Mouse (Mus musculus) intestine, embryonic 16.5 days (tissue): ENCODE data around the gene Zfp646. TPM values are rescaled to one million over a fixed set of nuclear protein-coding genes. Genes with fewer than 3 reads are reported as not detected.
A peak's percentile ranks its signal among the peaks of the same experiment; 100 is the strongest.

ENCODE experiments used
- ATAC-seq: fragments of 200-750 bp; cut with Nextera tagmentation; 2 replicates; pipeline ENCODE4 v1.8.0; 2017; ENCODE audit warnings: moderate TSS enrichment, moderate library complexity
- H3K27ac ChIP-seq: fragments of 300-500 bp; sonication (generic); 2 replicates; pipeline ENCODE4 v1.5.1; 2014; ENCODE audit warnings: mild to moderate bottlenecking, low read length
- H3K27me3 ChIP-seq: fragments of 300-500 bp; sonication (generic); replicated peaks from 2 replicates; pipeline ENCODE4 v1.6.1; 2014; ENCODE audit warnings: low read length, control low read depth, mixed read lengths; ENCODE audit not compliant: control insufficient read depth, insufficient read depth
- H3K36me3 ChIP-seq: fragments of 300-500 bp; sonication (generic); 2 replicates; pipeline ENCODE4 v1.6.1; 2014; ENCODE audit warnings: low read length, control low read depth; ENCODE audit not compliant: control insufficient read depth, insufficient read depth
- H3K4me1 ChIP-seq: fragments of 300-500 bp; sonication (generic); 2 replicates; pipeline ENCODE4 v1.6.1; 2014; ENCODE audit warnings: low read length, control low read depth, mixed read lengths; ENCODE audit not compliant: control insufficient read depth, insufficient read depth
- H3K4me2 ChIP-seq: fragments of 300-500 bp; sonication (generic); 2 replicates; pipeline ENCODE4 v1.6.1; 2014; ENCODE audit warnings: low read depth, low read length, control low read depth
- H3K4me3 ChIP-seq: fragments of 300-500 bp; sonication (generic); 2 replicates; pipeline ENCODE4 v1.5.1; 2014; ENCODE audit warnings: mild to moderate bottlenecking, low read length
- H3K9ac ChIP-seq: fragments of 300-500 bp; sonication (generic); 2 replicates; pipeline ENCODE4 v1.6.1; 2014; ENCODE audit warnings: low read depth, low read length
- H3K9me3 ChIP-seq: fragments of 300-500 bp; sonication (generic); 2 replicates; pipeline ENCODE4 v1.6.1; 2016; ENCODE audit warnings: low read length, control low read depth; ENCODE audit not compliant: control insufficient read depth
- WGBS: fragments of 180-500 bp; shearing (Covaris S2); extraction: QIAGEN DNeasy Blood & Tissue Kit; methylation state at CpG from one replicate; pipeline ENCODE4 v1.1.7; 2014; 5-methylcytosine and 5-hydroxymethylcytosine counted together
- polyA plus RNA-seq: library from polyadenylated mRNA; unstranded; fragments of >200 nt; fragmentation: Nextera tagmentation; extraction: Ambion mirVana; gene quantifications from 2 replicates; pipeline ENCODE4 v1.2.1, GENCODE M21; 2015

Gene Zfp646
- polyA plus RNA-seq, 1 experiment from 2014 or later = 7.2 TPM

DNA sequence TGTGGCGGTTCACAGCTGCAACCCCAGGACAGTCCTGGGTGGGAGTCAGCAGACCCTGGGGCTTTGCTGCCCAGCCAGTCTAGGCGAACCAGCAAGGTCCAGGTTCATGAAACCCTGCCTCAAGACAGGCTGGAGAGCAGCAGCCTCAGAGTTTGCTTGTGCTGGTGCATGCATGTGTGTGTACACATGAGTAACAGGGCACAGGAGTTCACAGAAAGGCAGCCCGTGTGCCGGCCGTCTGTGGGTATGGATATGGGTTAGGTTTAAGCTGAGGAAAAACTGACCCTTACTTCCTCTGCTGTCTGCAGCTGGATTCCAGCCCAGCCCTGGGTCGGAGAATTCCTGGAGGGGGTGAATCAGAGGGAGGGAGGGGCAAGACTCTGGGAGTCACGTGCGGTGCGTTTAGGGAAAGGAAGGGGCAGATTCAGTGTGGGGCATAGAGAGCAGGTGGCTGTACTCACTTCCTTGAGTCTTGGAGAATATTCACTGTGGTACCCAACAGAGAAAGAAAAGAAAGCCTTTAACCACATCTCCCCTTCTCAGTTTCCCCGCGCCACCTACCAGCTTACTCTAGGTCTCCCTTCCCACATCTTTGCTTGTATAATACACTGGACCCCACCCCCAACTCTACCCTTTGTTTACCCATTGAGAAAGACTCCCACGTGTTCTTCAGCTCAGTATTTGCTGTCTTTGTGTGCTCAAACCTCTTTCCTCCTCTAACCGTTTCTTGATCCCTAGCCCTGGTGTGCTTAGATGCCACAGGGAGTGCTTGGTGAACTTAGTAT, 55.5 kb downstream of the Zfp646 start:
- Histone ChIP-seq H3K9me3 (no peaks in the 10 kb centered on the region), H3K4me1 (peaks cover 51% of the 10 kb centered on the region), H3K4me3 (peak overlapping the region; percentile 3; the same call in 1 of the 2 replicates), H3K36me3 (0 out of 2 replicates have a peak, but pooled peaks cover 2% of the 10 kb centered on the region), H3K27ac (peak overlapping the region; percentile 80), H3K9ac (peak overlapping the region; percentile 57), H3K27me3 (no peaks in the 10 kb centered on the region), H3K4me2 (peak overlapping the region; percentile 24; the same call in 1 of the 2 replicates)
- peak; percentile 12; the same call in 1 of the 2 replicates for ATAC-seq
- 24% methylated on average over 13 of the region's 13 CpGs for WGBS

DNA sequence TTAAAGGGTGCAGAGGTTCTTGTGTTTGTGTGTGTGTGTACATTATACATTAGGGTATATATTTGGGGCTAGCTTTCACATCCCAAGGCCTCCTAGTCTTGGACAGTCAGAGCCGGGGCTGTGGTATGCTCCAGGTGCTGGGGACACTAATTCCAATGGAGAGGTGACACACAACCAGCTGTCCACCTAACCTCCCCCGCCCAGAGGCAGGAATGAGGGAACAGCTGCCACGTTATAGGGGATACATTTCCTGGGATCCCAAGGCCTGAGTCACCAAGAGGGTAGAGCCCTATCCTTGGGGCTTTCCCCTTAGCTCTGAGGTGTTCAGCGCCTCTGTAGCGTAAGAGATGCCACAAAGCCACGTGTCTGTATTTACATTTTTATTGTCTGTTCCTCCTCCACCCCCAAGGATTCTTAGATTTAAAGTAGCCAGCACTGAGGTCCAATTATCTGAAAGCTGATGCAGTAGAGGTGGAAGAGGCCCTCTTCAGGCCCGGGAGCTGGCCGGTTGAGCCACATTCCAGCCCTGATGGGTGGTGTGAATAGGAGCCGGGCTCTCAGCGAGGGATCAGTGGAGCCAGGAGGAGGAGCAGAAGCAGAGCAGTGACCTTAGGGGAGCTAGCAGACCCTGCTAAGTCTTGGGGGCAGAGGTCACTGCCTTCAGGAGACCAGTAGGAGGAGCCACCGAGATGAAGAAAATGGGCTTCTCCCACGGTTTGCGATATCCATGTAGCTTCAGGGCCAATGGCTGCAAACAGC, 56.4 kb downstream of the Zfp646 start:
- peak overlapping the region; percentile 28 for H3K4me2 ChIP-seq
- WGBS = 20% methylated on average over 13 of the region's 13 CpGs
- H3K4me3 ChIP-seq = no peak overlapping the region
- no peaks in the 10 kb centered on the region for H3K27me3 ChIP-seq
- H3K4me1 ChIP-seq = peaks cover 48% of the 10 kb centered on the region
- H3K36me3 ChIP-seq = no peaks in the 10 kb centered on the region
- peak overlapping the region; percentile 80 for H3K27ac ChIP-seq
- peak overlapping the region; percentile 57; the same call in 1 of the 2 replicates for H3K9ac ChIP-seq
- ATAC-seq = no peak
- H3K9me3 ChIP-seq = no peaks in the 10 kb centered on the region

DNA sequence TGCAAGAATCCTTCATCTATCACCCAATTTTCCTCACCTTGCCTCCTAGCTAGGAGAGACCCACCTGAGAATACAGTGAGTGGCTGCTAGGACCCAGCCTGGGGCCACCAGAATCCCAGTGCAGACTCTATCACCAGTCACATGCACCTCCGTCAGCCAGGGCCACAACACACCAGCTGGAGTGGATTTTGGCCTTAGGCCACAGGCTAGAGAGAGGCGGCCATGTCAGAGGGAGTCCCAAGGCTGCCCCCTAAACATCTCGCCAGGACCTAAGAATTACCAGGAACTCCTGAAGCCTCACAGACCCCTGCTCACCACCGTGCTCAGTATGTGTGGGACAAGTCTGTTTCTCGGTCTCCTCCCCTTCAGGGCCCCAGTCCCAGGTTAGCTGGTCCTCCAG, 58.1 kb downstream of the Zfp646 start:
- H3K4me3 ChIP-seq = no peak overlapping the region
- no peaks in the 10 kb centered on the region for H3K9me3 ChIP-seq
- H3K27ac ChIP-seq = no peak overlapping the region
- H3K36me3 ChIP-seq = no peaks in the 10 kb centered on the region
- no peak for ATAC-seq
- H3K4me2 ChIP-seq = no peak overlapping the region
- WGBS = 80% methylated on average over 5 of the region's 5 CpGs
- no peaks in the 10 kb centered on the region for H3K27me3 ChIP-seq
- H3K4me1 ChIP-seq = peaks cover 48% of the 10 kb centered on the region
- peak overlapping the region; percentile 62 for H3K9ac ChIP-seq

DNA sequence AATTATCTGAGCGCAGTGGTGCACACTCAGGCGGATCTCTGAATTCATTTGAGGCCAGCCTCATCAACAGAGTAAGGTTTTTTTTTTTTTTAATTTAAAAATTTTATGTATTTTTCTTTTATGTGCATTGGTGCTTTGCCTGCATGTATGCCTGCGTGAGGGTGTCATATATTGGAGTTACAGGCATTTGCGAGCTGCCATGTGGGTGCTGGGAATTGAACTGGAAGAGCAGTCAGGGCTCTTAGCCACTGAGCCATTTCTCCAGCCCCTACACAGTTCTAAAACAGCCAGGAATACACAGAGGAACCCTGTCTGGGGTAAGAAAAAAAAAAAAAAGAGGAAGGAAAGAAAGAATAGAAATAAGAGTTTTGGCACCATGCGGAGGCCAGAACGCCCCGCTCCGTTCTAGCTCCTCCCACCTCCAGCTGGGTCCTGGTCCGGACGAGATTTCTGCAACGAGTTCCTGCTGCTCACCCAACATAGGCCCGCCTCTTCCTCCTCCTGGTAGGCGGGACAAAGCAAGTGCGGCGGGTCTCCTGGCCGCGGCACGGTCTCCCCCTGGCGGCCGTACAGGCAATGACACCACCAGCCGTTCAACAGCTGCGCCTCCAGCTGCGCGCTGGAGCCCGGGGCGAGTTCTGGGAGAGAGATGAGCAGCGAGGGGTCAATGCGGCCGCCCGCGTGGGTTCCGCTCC, 59.2 kb downstream of the Zfp646 start:
- peak overlapping the region; percentile 96 for H3K4me2 ChIP-seq
- H3K27me3 ChIP-seq = no peaks in the 10 kb centered on the region
- 6% methylated on average over 32 of the region's 32 CpGs for WGBS
- peak overlapping the region; percentile 79 for H3K4me3 ChIP-seq
- H3K27ac ChIP-seq = peak overlapping the region; percentile 69
- peak; percentile 93 for ATAC-seq
- H3K9me3 ChIP-seq = no peaks in the 10 kb centered on the region
- no peaks in the 10 kb centered on the region for H3K36me3 ChIP-seq
- peaks cover 47% of the 10 kb centered on the region for H3K4me1 ChIP-seq
- H3K9ac ChIP-seq = peak overlapping the region; percentile 89

Other genes starting within 250 kb of the Zfp646 start
- 24.9 and 34.5 TPM in 2 replicates for gene Bcl7c, start 167.3 kb upstream of the Zfp646 start, polyA plus RNA-seq
- 5.2 and 6.5 TPM in 2 replicates for gene Ctf1, start 163.5 kb upstream of the Zfp646 start, polyA plus RNA-seq
- gene Ctf2, start 144.1 kb upstream of the Zfp646 start, polyA plus RNA-seq = 0.07 and 0.12 TPM in 2 replicates
- 1.9 and 2.4 TPM in 2 replicates for gene Fbxl19, start 131.7 kb upstream of the Zfp646 start, polyA plus RNA-seq
- 24.6 and 24.9 TPM in 2 replicates for gene Orai3, start 106.4 kb upstream of the Zfp646 start, polyA plus RNA-seq
- 6.2 and 11.4 TPM in 2 replicates for gene Setd1a, start 99.6 kb upstream of the Zfp646 start, polyA plus RNA-seq
- not detected in 2 replicates for gene Gm49388, start 90.6 kb upstream of the Zfp646 start, polyA plus RNA-seq
- 37.6 and 38.4 TPM in 2 replicates for gene Hsd3b7, start 75.6 kb upstream of the Zfp646 start, polyA plus RNA-seq
- gene Stx4a, start 51.9 kb upstream of the Zfp646 start, polyA plus RNA-seq = 44.7 and 47.5 TPM in 2 replicates
- 1.7 and 2.0 TPM in 2 replicates for gene Stx1b, start 51.7 kb upstream of the Zfp646 start, polyA plus RNA-seq
- 11.6 and 14.6 TPM in 2 replicates for gene Zfp668, start 607 bp downstream of the Zfp646 start, polyA plus RNA-seq
- gene Prss53, start 14.7 kb downstream of the Zfp646 start, polyA plus RNA-seq = 2.6 and 4.0 TPM in 2 replicates
- not detected in 2 replicates for gene Gm21974, start 19.2 kb downstream of the Zfp646 start, polyA plus RNA-seq
- 260 and 261 TPM in 2 replicates for gene Vkorc1, start 19.4 kb downstream of the Zfp646 start, polyA plus RNA-seq
- gene Bckdk, start 27.9 kb downstream of the Zfp646 start, polyA plus RNA-seq = 184 and 198 TPM in 2 replicates
- 27.3 and 29.2 TPM in 2 replicates for gene Kat8, start 36.3 kb downstream of the Zfp646 start, polyA plus RNA-seq
- 82.2 and 90.8 TPM in 2 replicates for gene Prss8, start 53.9 kb downstream of the Zfp646 start, polyA plus RNA-seq
- 9.6 and 10.3 TPM in 2 replicates for gene Prss36, start 70.5 kb downstream of the Zfp646 start, polyA plus RNA-seq
- 204 and 215 TPM in 2 replicates for gene Fus, start 91.2 kb downstream of the Zfp646 start, polyA plus RNA-seq
- 623 and 626 TPM in 2 replicates for gene Pycard, start 117.6 kb downstream of the Zfp646 start, polyA plus RNA-seq
- 0.38 and 0.60 TPM in 2 replicates for gene Trim72, start 127.7 kb downstream of the Zfp646 start, polyA plus RNA-seq
- gene Itgam, start 186.4 kb downstream of the Zfp646 start, polyA plus RNA-seq = 2.4 and 2.5 TPM in 2 replicates
- gene Gm49368, start 186.5 kb downstream of the Zfp646 start, polyA plus RNA-seq = not detected in 2 replicates